ENCODE assay signal across 8 mouse cellular contexts in genomic region chr3:105489607-105490006, GRCm38 (mm10). TPM values are rescaled to one million over a fixed set of nuclear protein-coding genes. Genes with fewer than 3 reads are reported as not detected.
DNase-seq lines count a peak whose midpoint lies in the region; ATAC-seq lines count a peak whose summit lies in the region.

No protein-coding gene starts in this region.

- H3K27me3 ChIP-seq in hindbrain, embryonic 14.5 days (ENCODE audit: control insufficient read depth, insufficient read depth, low read length), result no peaks in the 10 kb centered on the region
- H3K27me3 ChIP-seq in midbrain, embryonic 12.5 days, result 0 out of 2 replicates have a peak, but pooled peaks cover 7% of the 10 kb centered on the region

- intact Hi-C loops in gastrocnemius, postnatal 14 days (cut with DNase I; ENCODE audit: low total_unique reads), result no loop called here

- no peak overlapping the region for H3K4me3 ChIP-seq in hindbrain, embryonic 14.5 days (replicated peaks; ENCODE audit: low read length)
- no peak overlapping the region for H3K4me3 ChIP-seq in midbrain, embryonic 12.5 days

- ATAC-seq in hindbrain, embryonic 14.5 days (ENCODE audit: low FRiP score), result peak; percentile 47; the same call in 1 of the 2 replicates
- ATAC-seq in midbrain, embryonic 12.5 days (ENCODE audit: low FRiP score, low read depth), result no peak
- ATAC-seq in granulocyte monocyte progenitor cell, adult 5-6 weeks (replicated peaks; ENCODE audit: poor library complexity, severe bottlenecking), result no peak

- H3K9me3 ChIP-seq in hindbrain, embryonic 14.5 days (ENCODE audit: control insufficient read depth, low read length), result no peaks in the 10 kb centered on the region
- H3K9me3 ChIP-seq in midbrain, embryonic 12.5 days, result no peaks in the 10 kb centered on the region

- peak overlapping the region; percentile 39; the same call in 1 of the 2 replicates for H3K27ac ChIP-seq in hindbrain, embryonic 14.5 days
- peak overlapping the region; percentile 46; the same call in 1 of the 2 replicates for H3K27ac ChIP-seq in midbrain, embryonic 12.5 days (replicated peaks)

- no peaks in the 10 kb centered on the region for H3K36me3 ChIP-seq in hindbrain, embryonic 14.5 days (replicated peaks; ENCODE audit: control insufficient read depth, insufficient read depth)
- no peaks in the 10 kb centered on the region for H3K36me3 ChIP-seq in midbrain, embryonic 12.5 days

- H3K4me1 ChIP-seq in hindbrain, embryonic 14.5 days (replicated peaks; ENCODE audit: control insufficient read depth, insufficient read depth, low read length), result peaks cover 21% of the 10 kb centered on the region
- peaks cover 7% of the 10 kb centered on the region; the same call in 1 of the 2 replicates for H3K4me1 ChIP-seq in midbrain, embryonic 12.5 days

- H3K9ac ChIP-seq in hindbrain, embryonic 14.5 days, result no peak overlapping the region
- no peak overlapping the region for H3K9ac ChIP-seq in midbrain, embryonic 12.5 days (replicated peaks)

- no peak overlapping the region for H3K4me2 ChIP-seq in hindbrain, embryonic 14.5 days (replicated peaks)
- H3K4me2 ChIP-seq in midbrain, embryonic 12.5 days (replicated peaks), result no peak overlapping the region

- WGBS in hindbrain, embryonic 14.5 days, result 18% methylated on average over 4 of the region's 4 CpGs
- WGBS in midbrain, embryonic 12.5 days, result 14% methylated on average over 4 of the region's 4 CpGs

- peak; percentile 23 for DNase-seq in gastrocnemius, postnatal 14 days
- DNase-seq in gastrocnemius, adult 8-10 months (ENCODE audit: low spot score in 2 of 2), result no peak
- DNase-seq in 3T3-L1 (ENCODE audit: low read depth, low spot score), result peak; percentile 50
- DNase-seq in cerebellum, postnatal 10 days, result peak; percentile 59 to 66
- no peak for DNase-seq in hindbrain, embryonic 14.5 days (ENCODE audit: low spot score)
- DNase-seq in spleen, postnatal 14 days (ENCODE audit: low spot score in 2 of 2), result no peak

RNA-seq across cellular contexts. Expression of gene Kcnd3, which starts 37.5 kb away (rescaled TPM):
- 1 to 10 TPM in 1 of 2 experiments, under 1 TPM in 1; 0.33 to 1.3 TPM for total RNA-seq in gastrocnemius, postnatal 14 days (2021)
- under 1 TPM; 0.05 to 0.18 (median 0.14) TPM for total RNA-seq in gastrocnemius, adult 8-10 months (2022)
- polyA plus RNA-seq in hindbrain, embryonic 14.5 days (2014; fragmentation: Nextera tagmentation; extraction: Ambion mirVana), result 11.7 and 12.3 TPM in 2 replicates
- polyA plus RNA-seq in midbrain, embryonic 12.5 days (2016; fragmentation: Nextera tagmentation; extraction: Ambion mirVana), result 5.1 TPM in 2 replicates
- not detected in 2 replicates for total RNA-seq in granulocyte monocyte progenitor cell, adult 5-6 weeks (2014; fragmentation: Nextera tagmentation)
- total RNA-seq in granulocyte monocyte progenitor cell, adult 5-6 weeks (2017), result not detected in 2 replicates

Comparison
In these comparisons a context has a peak if more than half of its experiments do, and no peak if none do; other contexts are left out.
1. DNase-seq: peak in gastrocnemius, postnatal 14 days (single experiment), 3T3-L1 (single experiment) and cerebellum, postnatal 10 days (2 of 2); none in gastrocnemius, adult 8-10 months (0 of 2), hindbrain, embryonic 14.5 days (single experiment) and spleen, postnatal 14 days (0 of 2).